Mouse (Mus musculus) urinary bladder, postnatal 25 days (tissue): ENCODE measurements around the gene Hdac8.

Experiments used
- DNase-seq: peaks from one replicate; pipeline ENCODE4 v3.0.0; 2022; ENCODE audit warnings: low spot score

Gene Hdac8

DNA sequence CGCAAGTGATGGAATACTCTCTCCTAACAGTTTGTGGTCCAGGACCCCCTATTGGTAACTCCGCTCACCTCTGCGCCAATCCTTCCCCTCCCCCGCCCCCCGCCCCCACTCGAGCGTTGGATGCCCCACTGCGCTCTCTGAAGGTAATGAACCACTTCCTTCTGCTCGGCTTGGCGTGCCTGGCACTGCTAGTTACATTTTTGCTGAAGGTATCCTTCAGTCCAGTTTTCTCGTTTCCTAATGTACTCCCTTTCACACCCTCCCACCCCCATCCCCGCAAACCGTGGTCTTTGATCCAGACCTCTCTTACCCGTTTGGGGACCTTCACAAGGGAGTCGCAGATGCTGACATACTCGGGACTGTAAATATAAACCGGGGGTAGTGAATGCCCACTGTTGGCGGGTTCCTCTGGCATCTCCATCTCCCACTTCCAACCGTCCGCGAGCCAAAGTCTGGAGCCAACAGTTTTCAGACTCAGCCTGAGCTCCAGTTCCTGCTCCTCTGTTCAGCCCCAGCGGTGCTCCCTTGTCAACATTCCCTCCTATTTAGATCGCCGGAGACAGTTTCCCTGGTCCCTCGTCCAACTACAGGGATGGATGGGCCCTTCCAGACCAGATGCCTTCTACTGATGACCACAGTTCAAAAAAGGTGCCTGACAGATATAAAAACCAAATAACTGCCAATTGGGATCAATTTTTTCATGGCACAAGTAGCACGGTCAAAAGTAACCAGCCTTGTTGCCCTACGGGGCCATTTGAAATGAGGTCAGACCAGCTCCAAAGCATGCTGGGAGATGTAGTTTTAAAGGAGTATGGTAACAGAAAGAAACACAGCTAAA, at the start of gene Hdac8:
Hdac8 (minus strand) TSS at position 716 of the 838 bp plus-strand sequence.
- DNase-seq: peak; percentile 29

- no peak for DNase-seq
Measured at GRCm38 (mm10) chrX:102509205-102509604, 4.0 kb upstream of the Hdac8 start.

DNA sequence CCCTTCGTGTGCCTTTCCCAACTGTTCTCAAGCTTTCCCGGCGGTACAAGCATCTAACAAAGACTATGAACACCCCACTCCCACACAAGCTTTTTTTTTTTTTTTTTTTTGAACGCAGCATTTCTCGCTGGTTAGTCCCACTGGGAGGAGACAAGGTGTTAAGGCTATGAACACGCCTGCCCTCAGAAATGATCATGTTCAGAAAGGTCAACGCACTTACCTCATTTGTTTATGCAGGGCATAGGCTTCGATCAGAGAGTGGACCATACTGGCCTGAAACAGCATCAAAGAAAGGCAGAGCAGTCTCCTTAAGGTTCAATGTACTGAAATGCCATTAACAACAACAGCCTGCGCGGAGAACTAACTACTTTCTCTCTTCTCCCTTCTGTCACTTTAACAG, 980 bp downstream of the Hdac8 start:
- no peak for DNase-seq

GRCm38 (mm10) chrX:102493992-102494730, 11.0 kb downstream of the Hdac8 start:
- DNase-seq: no peak

DNA sequence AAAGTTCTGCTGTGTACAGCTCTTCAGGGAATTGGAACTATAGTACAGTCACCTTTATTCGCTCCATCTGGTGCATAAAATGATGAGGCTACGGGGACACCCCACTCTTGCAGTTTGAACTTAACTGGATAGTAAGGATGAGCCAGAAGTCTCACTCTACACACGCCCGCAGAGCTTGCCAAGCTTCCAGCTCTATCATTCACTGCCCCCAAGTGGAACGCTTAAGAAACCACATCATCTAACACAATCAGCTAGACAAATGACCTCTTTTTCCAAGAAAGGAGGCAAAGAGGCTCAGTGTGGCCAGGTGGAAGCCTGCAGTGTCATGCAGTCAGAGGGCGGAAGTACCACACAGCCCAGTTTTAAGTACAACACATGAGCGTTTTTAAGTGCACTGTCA, 19.6 kb downstream of the Hdac8 start:
- DNase-seq: no peak

GRCm38 (mm10) chrX:102479665-102480064, 25.5 kb downstream of the Hdac8 start:
- no peak for DNase-seq

GRCm38 (mm10) chrX:102478965-102479364, 26.2 kb downstream of the Hdac8 start:
- no peak for DNase-seq

- no peak for DNase-seq
Measured at GRCm38 (mm10) chrX:102478481-102478880, 26.7 kb downstream of the Hdac8 start.

GRCm38 (mm10) chrX:102476784-102477183, 28.4 kb downstream of the Hdac8 start:
- peak; percentile 55 for DNase-seq

DNA sequence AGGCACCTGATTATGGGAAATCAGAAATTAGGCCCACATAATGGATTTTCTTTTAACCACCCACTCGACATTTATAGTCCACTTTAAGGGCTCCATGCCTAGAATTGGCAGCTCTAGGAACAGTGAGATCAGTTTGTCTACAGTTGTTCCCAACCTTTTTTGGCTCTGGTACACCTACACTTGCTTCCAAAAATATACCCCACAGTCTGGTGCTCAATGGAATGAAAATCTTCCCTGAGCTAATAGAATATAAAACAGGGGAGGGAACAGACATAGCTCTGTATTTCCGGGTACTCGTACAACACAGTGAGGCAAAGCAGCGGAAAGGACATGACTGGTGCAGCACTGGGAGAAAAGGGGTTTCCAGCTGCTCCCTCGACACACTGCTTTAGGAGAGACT, 29.6 kb downstream of the Hdac8 start:
- no peak for DNase-seq

- no peak for DNase-seq
Measured at GRCm38 (mm10) chrX:102418343-102419127, 86.6 kb downstream of the Hdac8 start.

DNA sequence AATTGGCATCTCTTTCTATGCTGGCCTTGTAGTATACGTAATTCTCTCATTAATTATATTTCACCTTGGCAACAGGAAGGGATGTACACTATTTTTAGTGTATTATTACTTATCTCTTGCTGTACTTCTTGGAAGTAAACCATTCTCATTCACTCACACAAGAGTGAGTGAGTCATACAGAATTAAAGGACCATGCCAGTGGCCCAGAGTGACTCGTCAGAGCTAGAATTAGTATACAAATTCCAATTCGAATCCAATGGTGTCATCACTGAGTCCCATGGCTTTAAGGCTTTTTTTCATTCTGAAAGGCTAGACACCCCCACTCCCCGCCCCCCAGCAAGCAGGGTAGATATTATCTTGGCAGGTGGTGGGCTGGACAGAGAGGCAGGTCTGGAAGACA, 88.2 kb downstream of the Hdac8 start:
- no peak for DNase-seq

GRCm38 (mm10) chrX:102416386-102416785, 88.8 kb downstream of the Hdac8 start:
- no peak for DNase-seq

DNA sequence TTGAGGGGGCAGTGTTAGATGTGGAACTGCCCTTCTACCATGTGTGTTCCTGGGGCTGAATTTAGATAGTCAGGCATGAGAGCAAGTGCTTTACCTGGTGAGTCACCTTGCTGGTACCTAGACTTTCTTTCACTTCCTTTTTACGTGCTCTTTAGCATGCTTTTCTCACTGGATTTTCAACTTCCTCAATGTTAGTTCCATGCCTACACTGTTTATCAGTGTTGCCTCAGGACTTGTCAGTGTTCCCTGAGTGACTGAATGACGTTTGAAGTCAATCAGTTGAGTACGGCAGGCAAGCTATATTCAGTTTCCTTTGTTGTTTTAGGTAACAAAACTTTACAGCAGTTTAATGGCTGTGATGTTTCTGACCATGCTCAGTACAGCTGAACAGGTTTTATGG, 120.4 kb downstream of the Hdac8 start:
- DNase-seq: no peak

- no peak for DNase-seq
Measured at GRCm38 (mm10) chrX:102383151-102383550, 122.0 kb downstream of the Hdac8 start.

DNA sequence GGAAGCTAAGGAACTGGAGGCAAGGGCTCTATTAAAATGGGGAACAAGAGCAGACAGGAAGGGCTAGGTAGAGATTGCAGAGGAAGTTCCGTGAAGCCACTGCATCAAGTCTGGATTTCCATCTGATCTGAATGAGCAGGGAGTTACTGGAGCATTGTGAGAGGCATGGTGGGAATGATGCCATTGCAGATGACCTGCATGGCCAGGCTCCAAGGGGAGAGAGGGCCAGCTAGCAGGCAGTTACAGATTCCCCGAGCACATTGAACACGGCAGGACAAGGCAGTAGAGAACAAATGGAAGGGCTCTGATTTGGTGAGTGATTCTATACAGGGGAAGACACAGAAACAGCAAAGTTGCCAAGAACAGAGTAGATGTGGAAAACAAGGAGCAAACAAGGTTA, 138.6 kb downstream of the Hdac8 start:
- no peak for DNase-seq

DNA sequence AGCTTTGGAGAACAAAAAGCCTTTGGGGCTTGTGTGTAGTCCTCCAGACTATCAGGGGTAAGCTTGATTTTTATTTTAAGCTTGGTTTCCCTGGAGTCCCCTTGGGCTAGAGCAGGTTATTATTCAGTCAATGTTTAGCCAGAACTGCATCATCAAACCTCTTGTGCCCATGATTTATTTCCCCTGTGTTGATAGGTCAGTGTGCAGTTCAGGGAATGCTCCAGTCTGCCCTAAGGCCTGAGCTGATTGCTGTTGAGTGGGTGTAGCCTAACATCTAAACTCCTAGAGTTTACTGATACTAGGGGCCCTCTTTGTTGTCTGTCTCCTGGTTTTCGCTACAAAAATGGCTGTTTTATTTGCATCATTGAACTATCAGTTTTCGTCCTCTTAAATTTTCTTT, 142.9 kb downstream of the Hdac8 start:
- DNase-seq: no peak

- no peak for DNase-seq
Measured at GRCm38 (mm10) chrX:102353412-102353811, 151.7 kb downstream of the Hdac8 start.

- DNase-seq: no peak
Measured at GRCm38 (mm10) chrX:102349843-102350731, 155.1 kb downstream of the Hdac8 start.

DNA sequence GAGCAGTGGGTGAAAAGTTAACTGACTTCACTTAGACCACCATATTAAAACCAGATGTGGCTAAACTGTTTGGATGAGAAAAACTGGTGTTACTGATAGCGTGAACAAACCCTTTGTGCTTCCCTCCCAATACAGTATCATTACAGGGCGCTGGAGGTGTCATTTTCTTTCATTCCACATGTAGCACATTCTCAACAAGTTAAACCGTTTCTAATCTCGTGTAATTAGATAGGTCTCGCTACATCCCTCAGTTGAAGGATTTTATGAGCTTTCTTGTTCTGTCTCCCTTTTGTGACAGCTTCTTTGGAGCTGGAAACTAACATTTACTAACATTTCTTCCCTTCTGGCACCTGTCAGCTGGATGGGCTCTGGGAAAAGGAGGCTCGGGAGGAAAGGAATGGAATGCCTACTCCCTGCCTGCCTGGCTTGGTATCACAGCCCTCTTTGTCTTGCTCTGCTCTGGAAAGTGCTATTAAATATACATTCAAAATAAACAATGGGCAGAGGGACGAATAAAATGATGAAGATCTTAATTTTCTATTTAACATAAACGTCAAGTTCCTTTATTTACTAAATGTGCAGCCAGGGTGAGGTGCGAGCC, 156.2 kb downstream of the Hdac8 start:
- DNase-seq: no peak

DNA sequence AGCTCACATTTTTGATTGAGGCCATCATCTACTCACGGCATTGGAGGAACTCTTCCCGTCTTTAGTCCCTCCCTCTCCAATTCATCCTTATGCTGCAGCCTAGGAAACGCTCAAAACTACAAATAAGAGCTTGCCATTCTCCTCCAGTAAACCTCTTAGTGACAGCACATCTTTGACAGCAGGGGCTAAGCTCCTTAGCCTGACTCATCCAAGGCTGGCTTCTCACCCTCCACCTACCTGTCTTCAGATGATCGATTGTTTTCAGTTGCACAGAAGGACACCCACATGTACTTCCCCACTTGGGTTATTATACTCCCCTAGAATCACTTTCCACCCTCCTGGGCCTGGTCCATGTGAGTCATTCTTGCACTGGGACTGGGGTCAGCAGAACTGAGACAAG, 163.5 kb downstream of the Hdac8 start:
- no peak for DNase-seq
